Mouse (Mus musculus) heart, adult 2 months (tissue): ENCODE data around the gene Epm2aip1. TPM values are rescaled to one million over a fixed set of nuclear protein-coding genes. Genes with fewer than 3 reads are reported as not detected.

Experiments
- DNase-seq, 2 experiments: peaks; one replicate each; pipeline ENCODE4 v3.0.0; 2021
- H3K27ac ChIP-seq: fragments of 200-600 bp; 2 replicates; pipeline ENCODE4 v1.8.1; 2022
- H3K27me3 ChIP-seq: fragments of 200-500 bp; 2 replicates; pipeline ENCODE4 v1.6.1; 2012; ENCODE audit warnings: mild to moderate bottlenecking, low read length, inconsistent platforms, mixed read lengths; ENCODE audit not compliant: control insufficient read depth, insufficient read depth
- H3K36me3 ChIP-seq: fragments of 200-500 bp; 2 replicates; pipeline ENCODE4 v1.6.1; 2012; ENCODE audit warnings: low read length, inconsistent platforms; ENCODE audit not compliant: control insufficient read depth, insufficient read depth
- H3K4me1 ChIP-seq: fragments of 200-500 bp; 2 replicates; pipeline ENCODE4 v1.6.1; 2011; ENCODE audit warnings: low read length; ENCODE audit not compliant: control insufficient read depth, insufficient read depth
- H3K4me3 ChIP-seq: fragments of 200-600 bp; 2 replicates; pipeline ENCODE4 v1.8.1; 2022
- H3K79me2 ChIP-seq: fragments of 200-500 bp; replicated peaks from 2 replicates; pipeline ENCODE4 v1.6.1; 2012; ENCODE audit warnings: mild to moderate bottlenecking, inconsistent platforms, low read length, moderate library complexity, mixed read lengths; ENCODE audit not compliant: control insufficient read depth, insufficient read depth
- H3K9ac ChIP-seq: fragments of 200-500 bp; 2 replicates; pipeline ENCODE4 v1.6.1; 2012; ENCODE audit warnings: low read depth, mild to moderate bottlenecking, control low read depth, inconsistent platforms, low read length, mixed read lengths
- CTCF ChIP-seq: fragments of 200-600 bp; IDR thresholded peaks from 2 replicates; pipeline ENCODE4 v1.8.1; 2022; ENCODE audit warnings: antibody characterized with exemption, mild to moderate bottlenecking, moderate library complexity
- EP300 ChIP-seq: fragments of 200-500 bp; IDR thresholded peaks from 2 replicates; pipeline ENCODE4 v1.6.1; 2011; ENCODE audit warnings: low read depth, low read length, control low read depth; ENCODE audit not compliant: insufficient read depth
- POLR2A ChIP-seq: fragments of 200-500 bp; IDR thresholded peaks from 2 replicates; pipeline ENCODE4 v1.6.1; 2011; ENCODE audit warnings: mild to moderate bottlenecking, low read depth, low read length, control low read depth; ENCODE audit not compliant: insufficient read depth
- WGBS: fragments of 180-500 bp; shearing (Covaris S2); methylation state at CpG from one replicate; pipeline ENCODE4 v1.1.7; 2018; 5-methylcytosine and 5-hydroxymethylcytosine counted together
- intact Hi-C: fragments of 180-260 bp; cut with DNase I; formaldehyde crosslinking; loops from one replicate; pipeline ENCODE4 v1.15.1; 2025
- long read RNA-seq: library from polyadenylated mRNA; stranded (forward); transcript quantifications from one replicate; pipeline ENCODE4 v2.0.0, GENCODE M21; 2021
- polyA plus RNA-seq: library from polyadenylated mRNA; depleted of rRNA; stranded (reverse); fragments of >200 nt; gene quantifications from 2 replicates; pipeline ENCODE4 v1.2.3, GENCODE M21; 2012; rRNA removed
- total RNA-seq, 2 experiments: library from RNA; stranded (reverse); gene quantifications; 2 replicates each; pipeline ENCODE4 v1.2.3; 2021

The Epm2aip1 gene
- total RNA-seq (10 to 100 TPM; 20.3 to 23.8 TPM), polyA plus RNA-seq (8.9 and 19.2 TPM in 2 replicates)
- long read RNA-seq, full-length matches to known transcripts = 9 of 9 reads
- long read RNA-seq, partial matches to known transcripts = 0 of 9 reads
- long read RNA-seq, other reads (novel, unspliced or antisense) = 0 of 9 reads

DNA sequence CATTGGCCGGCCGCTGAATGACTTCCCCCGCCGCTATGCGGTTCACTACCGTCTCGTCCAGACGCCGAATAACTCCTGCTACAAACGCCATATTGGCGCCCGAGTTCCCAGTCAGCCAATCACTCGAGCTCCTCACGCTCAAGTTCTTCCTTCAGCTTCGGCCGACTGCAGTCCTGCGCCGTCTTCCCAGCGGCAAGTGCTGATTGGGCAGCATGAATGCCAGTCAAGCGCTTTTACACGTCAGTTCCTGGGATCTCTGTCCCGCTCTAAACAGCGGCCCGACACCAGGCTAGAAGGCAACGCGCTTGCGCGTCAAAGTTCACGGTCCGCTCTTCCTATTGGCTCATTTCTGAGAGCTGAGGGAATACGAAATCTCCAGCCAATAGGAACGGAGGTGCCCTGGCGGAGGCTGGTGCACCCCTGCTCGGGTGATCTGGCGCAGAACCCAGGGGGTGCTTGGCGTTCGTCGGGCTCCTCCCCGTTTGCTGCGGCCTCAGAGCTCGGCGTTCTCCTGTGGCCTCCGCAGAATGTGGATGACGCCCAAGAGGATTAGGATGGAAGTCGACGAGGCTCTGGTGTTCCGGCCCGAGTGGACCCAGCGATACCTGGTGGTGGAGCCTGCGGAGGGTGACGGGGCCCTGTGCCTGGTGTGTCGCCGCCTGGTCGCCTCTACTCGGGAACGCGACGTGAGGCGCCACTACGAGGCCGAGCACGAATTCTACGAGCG is at the start of gene Epm2aip1, which contains the start of gene Mlh1:
Gene Epm2aip1, plus strand, starts transcription at position 496 of the 727 bp plus-strand sequence.
Gene Mlh1, minus strand, starts transcription at position 358 of the 727 bp plus-strand sequence.
- Histone ChIP-seq H3K4me3 (peak within 1 kb of the TSS; percentile 92), H3K4me1 (peaks cover 15% of the 10 kb centered on the region), H3K27ac (peak within 1 kb of the TSS; percentile 94), H3K27me3 (no peaks in the 10 kb centered on the region), H3K9ac (peak within 1 kb of the TSS; percentile 94), H3K79me2 (peaks cover 5% of the 10 kb centered on the region), H3K36me3 (peaks cover 37% of the 10 kb centered on the region)
- intact Hi-C loops = loop anchor here (10.0 kb wide), 1 partner anchor 867 kb away; the partner anchor contains the start of gene Ptpn23
- WGBS = under 1% methylated on average over 64 of the region's 64 CpGs
- TF ChIP-seq EP300 (peak; percentile 9; the same call in 1 of the 2 replicates), POLR2A (peak; percentile 94), CTCF (no peak)
- DNase-seq = peak; percentile 99 to 100

DNA sequence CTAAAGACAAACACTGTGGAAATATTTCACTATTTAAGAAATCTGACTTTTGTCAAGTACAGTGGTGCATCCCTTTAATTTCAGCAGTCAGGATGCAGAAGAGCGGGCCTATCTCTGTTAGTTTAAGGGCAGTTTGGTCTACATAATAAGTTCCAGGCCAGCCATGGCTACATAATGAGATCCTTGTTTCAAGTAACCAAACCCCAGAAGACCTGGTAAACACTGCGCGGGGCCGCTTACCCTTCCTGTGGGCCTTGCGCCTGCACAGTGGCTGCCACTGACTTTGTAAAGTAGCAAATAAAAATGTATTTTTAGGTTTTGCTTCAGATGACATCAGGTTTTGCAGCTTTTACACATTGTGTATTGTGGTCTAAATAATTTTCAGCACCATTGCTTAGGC is 48.3 kb upstream of the Epm2aip1 start:
- Histone ChIP-seq H3K9ac (no peak overlapping the region), H3K36me3 (peaks cover 20% of the 10 kb centered on the region), H3K27ac (no peak overlapping the region), H3K4me3 (no peak overlapping the region), H3K27me3 (no peaks in the 10 kb centered on the region), H3K4me1 (no peaks in the 10 kb centered on the region; the same call in 1 of the 2 replicates), H3K79me2 (no peaks in the 10 kb centered on the region)
- intact Hi-C loops = no loop called here
- no peak for TF ChIP-seq CTCF
- no peak for TF ChIP-seq POLR2A
- TF ChIP-seq EP300 = no peak
- WGBS = 92% methylated on average over 5 of the region's 5 CpGs
- no peak for DNase-seq

DNA sequence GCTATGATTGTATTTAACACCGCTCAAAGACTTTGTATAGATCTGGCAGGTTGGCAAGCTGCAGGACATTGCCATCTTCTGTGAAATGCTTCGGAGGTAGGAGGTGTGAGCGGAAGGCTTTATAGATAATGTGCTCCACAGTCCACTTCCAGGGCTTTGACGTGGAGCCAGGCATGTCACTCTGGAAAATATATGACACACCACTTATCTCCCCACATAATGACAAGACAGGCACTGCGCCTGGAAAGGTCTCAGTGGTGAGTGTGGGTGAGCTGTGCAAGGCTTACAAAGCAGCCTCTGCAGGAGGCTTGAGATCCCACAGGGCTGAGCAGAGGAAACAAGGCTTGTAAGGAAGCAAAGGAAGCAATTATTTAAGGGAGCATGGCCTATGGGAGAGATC is 43.3 kb upstream of the Epm2aip1 start:
- H3K4me3 ChIP-seq = no peak overlapping the region
- peak; percentile 34 to 43 for DNase-seq
- no peaks in the 10 kb centered on the region for H3K79me2 ChIP-seq
- H3K9ac ChIP-seq = no peak overlapping the region
- no peaks in the 10 kb centered on the region; the same call in 1 of the 2 replicates for H3K4me1 ChIP-seq
- H3K27me3 ChIP-seq = no peaks in the 10 kb centered on the region
- 41% methylated on average over 5 of the region's 5 CpGs for WGBS
- no peak overlapping the region for H3K27ac ChIP-seq
- H3K36me3 ChIP-seq = peaks cover 20% of the 10 kb centered on the region
- intact Hi-C loops = no loop called here
- TF ChIP-seq EP300 = no peak

DNA sequence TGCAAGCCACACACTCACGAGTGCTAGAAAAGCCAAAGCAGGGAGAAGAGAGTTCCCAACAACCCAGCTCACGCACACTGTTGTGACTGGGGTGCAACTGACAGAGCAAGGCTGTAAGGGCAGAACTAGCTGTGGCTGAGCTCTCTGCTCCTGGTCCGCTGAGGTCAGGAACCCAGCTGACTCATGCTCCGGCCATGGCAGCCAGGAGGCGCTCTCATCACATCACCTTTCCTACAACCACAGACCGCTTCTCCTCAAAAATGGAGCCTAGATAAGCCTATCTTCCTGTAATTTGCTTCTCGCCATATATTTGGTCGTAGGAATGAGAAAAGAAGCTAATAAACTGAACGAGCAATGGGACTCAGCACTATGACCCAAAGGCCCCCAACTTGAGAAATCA is 37.0 kb upstream of the Epm2aip1 start:
- Histone ChIP-seq H3K79me2 (no peaks in the 10 kb centered on the region), H3K4me1 (no peaks in the 10 kb centered on the region), H3K4me3 (no peak overlapping the region), H3K27ac (no peak overlapping the region), H3K36me3 (no peaks in the 10 kb centered on the region), H3K9ac (no peak overlapping the region), H3K27me3 (no peaks in the 10 kb centered on the region)
- WGBS = 88% methylated on average over 9 of the region's 9 CpGs
- intact Hi-C loops = no loop called here
- TF ChIP-seq POLR2A (no peak), EP300 (no peak), CTCF (no peak)
- DNase-seq = no peak

DNA sequence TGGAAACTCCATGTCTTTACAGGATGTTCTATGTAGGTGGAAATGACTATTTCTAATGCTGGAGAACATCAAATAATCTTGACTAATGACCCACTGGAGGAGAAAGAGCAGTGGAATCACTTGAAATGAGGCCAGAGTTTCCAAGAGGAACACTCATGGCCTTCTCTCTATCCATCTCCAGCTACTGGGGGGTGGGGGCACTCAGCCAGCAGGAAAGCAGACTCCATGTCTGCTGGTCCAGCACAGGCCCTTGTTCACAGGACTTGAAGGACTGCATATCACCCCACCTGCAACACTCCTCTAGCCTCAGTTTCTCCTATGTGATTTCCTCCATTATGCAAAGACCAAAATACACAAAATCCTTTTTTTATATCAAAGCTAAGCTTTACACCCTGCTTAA is 34.0 kb upstream of the Epm2aip1 start:
- no peaks in the 10 kb centered on the region for H3K4me1 ChIP-seq
- TF ChIP-seq CTCF = no peak
- no peak for TF ChIP-seq POLR2A
- no peak for TF ChIP-seq EP300
- DNase-seq = no peak
- H3K27ac ChIP-seq = no peak overlapping the region
- no peak overlapping the region for H3K4me3 ChIP-seq
- no peaks in the 10 kb centered on the region for H3K27me3 ChIP-seq
- no peaks in the 10 kb centered on the region for H3K36me3 ChIP-seq
- H3K79me2 ChIP-seq = no peaks in the 10 kb centered on the region
- intact Hi-C loops = no loop called here
- H3K9ac ChIP-seq = no peak overlapping the region

DNA sequence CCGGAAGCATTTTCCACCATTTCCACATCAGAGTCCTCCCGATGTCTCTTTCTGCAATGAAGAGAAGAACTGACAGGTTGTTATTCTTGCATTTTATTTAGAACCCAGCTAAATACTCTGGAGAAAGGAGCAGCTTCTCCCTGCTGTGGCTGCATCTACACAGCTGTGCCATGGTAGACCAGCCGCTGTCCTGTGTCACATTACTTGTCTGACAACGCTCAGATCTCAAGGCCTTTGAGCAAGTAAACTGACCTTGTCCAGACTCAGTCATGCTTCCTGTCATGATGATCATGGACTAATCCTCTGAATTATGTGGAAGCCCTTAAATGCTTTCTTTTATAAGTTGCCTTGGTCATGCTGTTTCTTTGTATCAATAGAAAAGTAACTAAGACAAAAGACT is 31.9 kb upstream of the Epm2aip1 start:
- Histone ChIP-seq H3K79me2 (no peaks in the 10 kb centered on the region), H3K9ac (no peak overlapping the region), H3K27me3 (no peaks in the 10 kb centered on the region), H3K36me3 (no peaks in the 10 kb centered on the region), H3K27ac (no peak overlapping the region), H3K4me3 (no peak overlapping the region), H3K4me1 (no peaks in the 10 kb centered on the region)
- 84% methylated on average over 4 of the region's 4 CpGs for WGBS
- intact Hi-C loops = no loop called here
- no peak for DNase-seq
- no peak for TF ChIP-seq CTCF
- TF ChIP-seq EP300 = no peak
- TF ChIP-seq POLR2A = no peak
